Mouse (Mus musculus): ENCODE results near the gene Myg1. TPM values are rescaled to one million over a fixed set of nuclear protein-coding genes. Genes with fewer than 3 reads are reported as not detected.
A peak's percentile ranks its signal among the peaks of the same experiment; 100 is the strongest.

Gene Myg1
- polyA plus RNA-seq, 2 experiments: 32.5 to 43.2 TPM

DNA sequence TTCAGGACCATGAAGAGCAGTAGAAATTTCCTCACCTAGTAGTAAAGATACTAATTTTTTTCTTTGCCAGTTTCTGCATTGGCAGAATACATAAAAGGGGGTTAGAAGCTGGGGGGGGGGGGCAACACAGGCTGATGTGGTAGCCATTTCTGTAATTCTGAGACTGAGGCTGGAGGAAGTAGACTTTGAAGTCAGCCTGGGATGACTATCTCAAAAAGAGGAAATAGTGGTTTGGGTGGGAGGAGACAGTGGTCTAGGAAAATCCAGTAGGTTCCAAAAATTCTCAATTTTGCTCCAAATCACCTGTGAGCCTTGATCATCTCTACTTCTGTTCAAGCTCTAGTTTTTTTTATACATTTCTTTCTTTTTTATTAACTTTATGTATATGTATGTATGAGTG is 20.0 kb upstream of the Myg1 start:
- no peak overlapping the region for H3K9ac ChIP-seq (replicated peaks)
- no peak for DNase-seq (ENCODE audit: low read depth in 3 of 3, low spot score in 3 of 3)
- no peak for ATAC-seq (ENCODE audit: insufficient read depth)
- TF ChIP-seq CTCF (IDR thresholded peaks at IDR 0.05; ENCODE audit: low read depth) (no peak), EP300 (IDR thresholded peaks at IDR 0.05; ENCODE audit: low read depth) (no peak)
- no peak overlapping the region for H3K4me2 ChIP-seq (ENCODE audit: low read depth)
- H3K4me3 ChIP-seq (ENCODE audit: insufficient read depth in 1 of 2, low read depth in 2 of 2, low read length in 2 of 2): no peak overlapping the region
- H3K36me3 ChIP-seq (replicated peaks; ENCODE audit: control insufficient read depth, insufficient read depth, low read depth): peaks cover 90% of the 10 kb centered on the region
- H3K9me3 ChIP-seq (ENCODE audit: control insufficient read depth, low read length): no peaks in the 10 kb centered on the region
- H3K27ac ChIP-seq: no peak overlapping the region
- H3K27me3 ChIP-seq (ENCODE audit: control insufficient read depth, insufficient read depth, low read length): no peaks in the 10 kb centered on the region
- no peaks in the 10 kb centered on the region for H3K4me1 ChIP-seq (replicated peaks; ENCODE audit: control insufficient read depth in 2 of 2, insufficient read depth in 2 of 2, low read length in 1 of 2)

DNA sequence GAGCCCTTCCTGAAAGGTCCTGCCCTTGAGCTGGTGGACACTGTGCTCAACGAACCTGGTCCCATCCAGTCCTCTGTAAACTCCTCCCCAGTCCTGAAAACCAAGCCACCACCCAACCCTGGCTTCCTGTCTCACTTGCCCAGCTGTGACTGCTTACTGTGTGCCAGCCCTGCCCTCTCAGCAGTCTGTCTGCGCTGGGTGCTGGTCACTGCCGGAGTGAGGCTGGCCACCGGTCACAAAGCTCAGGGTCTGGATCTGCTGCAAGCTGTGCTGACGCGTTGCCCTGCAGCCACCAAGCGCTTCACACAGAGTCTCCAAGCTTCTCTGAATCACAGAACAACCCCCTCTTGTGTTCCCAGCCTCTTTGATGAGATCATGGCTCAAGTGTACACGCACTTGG is 16.2 kb upstream of the Myg1 start:
- TF ChIP-seq EP300 (IDR thresholded peaks at IDR 0.05; ENCODE audit: low read depth): no peak
- TF ChIP-seq CTCF (IDR thresholded peaks at IDR 0.05; ENCODE audit: low read depth): no peak
- Histone ChIP-seq H3K27ac (no peak overlapping the region), H3K27me3 (ENCODE audit: control insufficient read depth, insufficient read depth, low read length) (no peaks in the 10 kb centered on the region), H3K9ac (replicated peaks) (no peak overlapping the region), H3K4me3 (ENCODE audit: insufficient read depth in 1 of 2, low read depth in 2 of 2, low read length in 2 of 2) (no peak overlapping the region), H3K9me3 (ENCODE audit: control insufficient read depth, low read length) (no peaks in the 10 kb centered on the region), H3K4me1 (replicated peaks; ENCODE audit: control insufficient read depth in 2 of 2, insufficient read depth in 2 of 2, low read length in 1 of 2) (no peaks in the 10 kb centered on the region), H3K36me3 (replicated peaks; ENCODE audit: control insufficient read depth, insufficient read depth, low read depth) (peaks cover 88% of the 10 kb centered on the region), H3K4me2 (ENCODE audit: low read depth) (no peak overlapping the region)
- WGBS (ENCODE audit: insufficient replicate concordance): 91% methylated on average over 8 of the region's 8 CpGs
- ATAC-seq (ENCODE audit: insufficient read depth) (no peak), DNase-seq (ENCODE audit: low read depth in 3 of 3, low spot score in 3 of 3) (no peak)

DNA sequence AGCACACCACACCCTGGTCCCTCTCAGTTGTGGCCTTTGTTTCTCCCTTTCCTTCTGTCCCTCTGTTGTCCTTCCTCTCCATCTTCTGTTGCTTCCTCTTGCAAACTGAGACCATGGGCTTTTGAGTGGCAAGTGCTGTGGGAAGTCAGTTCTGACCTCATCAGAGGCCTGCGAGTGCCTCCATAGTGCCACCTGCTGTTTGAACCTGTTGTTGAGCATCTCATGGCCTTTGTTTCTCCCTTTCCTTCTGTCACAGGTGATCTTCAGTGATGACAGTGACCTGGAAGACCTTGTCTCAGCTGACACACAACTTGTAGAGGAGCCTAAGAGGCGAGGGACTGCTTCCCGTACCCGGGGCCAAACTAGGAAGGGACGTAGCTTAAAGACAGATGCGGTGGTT is 15.2 kb upstream of the Myg1 start:
- H3K36me3 ChIP-seq (replicated peaks; ENCODE audit: control insufficient read depth, insufficient read depth, low read depth): peaks cover 89% of the 10 kb centered on the region
- no peak overlapping the region for H3K27ac ChIP-seq
- ATAC-seq (ENCODE audit: insufficient read depth): no peak
- TF ChIP-seq EP300 (IDR thresholded peaks at IDR 0.05; ENCODE audit: low read depth) (no peak), CTCF (IDR thresholded peaks at IDR 0.05; ENCODE audit: low read depth) (peak; percentile 80)
- no peak overlapping the region for H3K4me2 ChIP-seq (ENCODE audit: low read depth)
- no peak for DNase-seq (ENCODE audit: low read depth in 3 of 3, low spot score in 3 of 3)
- H3K4me3 ChIP-seq (ENCODE audit: insufficient read depth in 1 of 2, low read depth in 2 of 2, low read length in 2 of 2): no peak overlapping the region
- no peaks in the 10 kb centered on the region for H3K4me1 ChIP-seq (replicated peaks; ENCODE audit: control insufficient read depth in 2 of 2, insufficient read depth in 2 of 2, low read length in 1 of 2)
- WGBS (ENCODE audit: insufficient replicate concordance): 85% methylated on average over 6 of the region's 6 CpGs
- H3K9me3 ChIP-seq (ENCODE audit: control insufficient read depth, low read length): no peaks in the 10 kb centered on the region
- H3K9ac ChIP-seq (replicated peaks): no peak overlapping the region
- H3K27me3 ChIP-seq (ENCODE audit: control insufficient read depth, insufficient read depth, low read length): no peaks in the 10 kb centered on the region

DNA sequence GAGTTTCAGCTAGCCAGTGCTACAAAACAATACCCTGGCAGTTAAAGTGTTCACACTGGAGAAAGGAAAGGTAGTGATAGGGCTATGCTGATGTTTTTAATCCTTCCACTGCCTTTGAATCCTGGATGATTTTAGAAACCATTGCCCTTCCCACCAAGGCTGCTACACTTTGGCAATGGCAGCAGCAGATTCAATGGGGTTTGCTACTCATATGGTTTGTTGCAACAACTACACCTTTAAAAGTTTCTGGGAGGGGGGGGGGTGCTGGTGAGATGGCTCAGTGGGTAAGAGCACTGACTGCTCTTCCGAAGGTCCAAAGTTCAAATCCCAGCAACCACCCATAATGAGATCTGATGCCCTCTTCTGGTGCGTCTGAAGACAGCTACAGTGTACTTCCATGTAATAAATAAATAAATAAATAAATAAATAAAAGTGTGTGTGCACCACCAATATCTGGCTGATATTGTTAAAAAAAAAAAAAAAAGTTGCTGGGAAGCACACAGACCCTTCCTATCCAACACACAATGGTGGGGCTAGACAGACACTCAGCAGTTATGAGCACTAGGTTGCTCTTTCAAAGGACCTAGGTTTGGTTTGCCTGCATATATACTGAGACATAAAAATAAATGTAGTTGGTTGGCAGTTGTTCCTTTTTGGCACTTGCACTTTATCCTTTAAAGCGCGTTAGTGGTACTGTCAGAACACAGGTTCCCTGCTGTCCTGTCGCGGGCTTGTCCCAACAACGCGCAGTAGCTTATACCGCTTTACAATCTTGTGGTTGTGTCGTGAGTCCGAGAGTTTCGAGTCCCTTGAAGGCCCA is 6.6 kb upstream of the Myg1 start:
- no peak for DNase-seq (ENCODE audit: low read depth in 3 of 3, low spot score in 3 of 3)
- peaks cover 36% of the 10 kb centered on the region for H3K36me3 ChIP-seq (replicated peaks; ENCODE audit: control insufficient read depth, insufficient read depth, low read depth)
- H3K9ac ChIP-seq (replicated peaks): no peak overlapping the region; the same call in 1 of the 2 replicates
- TF ChIP-seq EP300 (IDR thresholded peaks at IDR 0.05; ENCODE audit: low read depth): no peak
- no peak for TF ChIP-seq CTCF (IDR thresholded peaks at IDR 0.05; ENCODE audit: low read depth)
- peak overlapping the region; percentile 79 for H3K4me2 ChIP-seq (ENCODE audit: low read depth)
- peak overlapping the region; percentile 3 to 97; a peak in 2 of 4 replicates for H3K4me3 ChIP-seq (ENCODE audit: insufficient read depth in 1 of 2, low read depth in 2 of 2, low read length in 2 of 2)
- WGBS (ENCODE audit: insufficient replicate concordance): 72% methylated on average over 12 of the region's 12 CpGs
- no peak for ATAC-seq (ENCODE audit: insufficient read depth)
- no peaks in the 10 kb centered on the region for H3K27me3 ChIP-seq (ENCODE audit: control insufficient read depth, insufficient read depth, low read length)
- H3K9me3 ChIP-seq (ENCODE audit: control insufficient read depth, low read length): no peaks in the 10 kb centered on the region
- no peak overlapping the region for H3K27ac ChIP-seq
- H3K4me1 ChIP-seq (replicated peaks; ENCODE audit: control insufficient read depth in 2 of 2, insufficient read depth in 2 of 2, low read length in 1 of 2): peaks cover 3 to 6% of the 10 kb centered on the region in 2 experiments; a peak in 3 of 4 replicates

DNA sequence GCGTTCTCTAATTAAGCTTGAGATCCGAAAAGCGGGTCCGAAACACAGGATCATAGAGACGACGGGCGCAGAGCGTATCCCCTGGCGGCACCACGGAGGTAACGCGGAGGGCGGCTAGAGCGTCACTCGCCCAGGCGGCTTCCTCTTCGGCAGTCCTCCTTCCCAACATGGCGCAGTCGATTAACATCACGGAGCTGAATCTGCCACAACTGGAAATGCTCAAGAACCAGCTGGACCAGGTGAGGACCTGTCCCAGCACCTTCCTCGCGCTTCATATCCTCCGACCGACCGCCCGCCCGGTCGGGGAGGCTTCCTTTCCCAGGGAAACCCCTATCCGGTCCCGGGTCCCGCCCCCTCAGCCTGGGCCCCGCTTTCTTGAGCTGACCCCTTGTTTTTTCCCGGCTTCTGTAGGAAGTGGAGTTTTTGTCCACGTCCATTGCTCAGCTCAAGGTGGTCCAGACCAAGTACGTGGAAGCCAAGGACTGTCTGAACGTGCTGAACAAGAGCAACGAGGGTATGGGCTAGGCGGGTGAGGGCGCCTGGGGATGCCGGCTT is 5.4 kb upstream of the Myg1 start, which contains the start of gene Pfdn5:
Pfdn5 (plus strand) TSS at position 95 of the 555 bp plus-strand sequence.
- Histone ChIP-seq H3K4me2 (ENCODE audit: low read depth) (peak within 1 kb of the TSS; percentile 79), H3K27ac (peak within 1 kb of the TSS; percentile 36), H3K4me3 (ENCODE audit: insufficient read depth in 1 of 2, low read depth in 2 of 2, low read length in 2 of 2) (peak within 1 kb of the TSS; percentile 97 to 99), H3K9ac (replicated peaks) (peak within 1 kb of the TSS; percentile 92), H3K9me3 (ENCODE audit: control insufficient read depth, low read length) (no peaks in the 10 kb centered on the region), H3K4me1 (replicated peaks; ENCODE audit: control insufficient read depth in 2 of 2, insufficient read depth in 2 of 2, low read length in 1 of 2) (peaks cover 3 to 6% of the 10 kb centered on the region in 2 experiments; a peak in 3 of 4 replicates), H3K36me3 (replicated peaks; ENCODE audit: control insufficient read depth, insufficient read depth, low read depth) (peaks cover 25% of the 10 kb centered on the region), H3K27me3 (ENCODE audit: control insufficient read depth, insufficient read depth, low read length) (no peaks in the 10 kb centered on the region)
- ATAC-seq (ENCODE audit: insufficient read depth) (peak; percentile 90), DNase-seq (ENCODE audit: low read depth in 3 of 3, low spot score in 3 of 3) (peak; percentile 73 to 80 (median 76))
- TF ChIP-seq CTCF (IDR thresholded peaks at IDR 0.05; ENCODE audit: low read depth) (peak; percentile 77), EP300 (IDR thresholded peaks at IDR 0.05; ENCODE audit: low read depth) (no peak)
- under 1% methylated on average over 40 of the region's 40 CpGs for WGBS (ENCODE audit: insufficient replicate concordance)

All from liver, embryonic 14.5 days (tissue).